Mouse (Mus musculus) 3T3-L1 (cell line): ENCODE measurements at regions not wholly inside any gene's neighbourhood (a gene's known extent, or its start where the extent isn't known, plus 50 kb on each side); places are given as distances from the start of the nearest gene placed in this dataset.
A peak's percentile ranks its signal among the peaks of the same experiment; 100 is the strongest.

ENCODE experiments used
- DNase-seq: peaks from one replicate; pipeline ENCODE4 v3.0.0-alpha.2; 2015; ENCODE audit warnings: low read depth, low spot score

GRCm38 (mm10) chr4:39292348-39292845, 157.7 kb upstream of the 1700009N14Rik start:
- DNase-seq = no peak

GRCm38 (mm10) chr4:39310131-39310530, 140.0 kb upstream of the 1700009N14Rik start:
- DNase-seq = peak; percentile 27

GRCm38 (mm10) chr4:39344401-39345138, 105.5 kb upstream of the 1700009N14Rik start:
- no peak for DNase-seq

- no peak for DNase-seq
Observed at GRCm38 (mm10) chr4:39345139-39345412, 105.0 kb upstream of the 1700009N14Rik start.

- no peak for DNase-seq
Observed at GRCm38 (mm10) chr4:39368159-39368558, 81.9 kb upstream of the 1700009N14Rik start.

GRCm38 (mm10) chr4:39380771-39381170, 69.3 kb upstream of the 1700009N14Rik start:
- DNase-seq = peak; percentile 17

- DNase-seq = no peak
Observed at GRCm38 (mm10) chr4:39398226-39398625, 51.9 kb upstream of the 1700009N14Rik start.
